Mouse (Mus musculus): ENCODE data around the gene Slc12a5. TPM values are rescaled to one million over a fixed set of nuclear protein-coding genes. Genes with fewer than 3 reads are reported as not detected.

The Slc12a5 gene
- polyA plus RNA-seq, 1 experiment from 2014 or later: 0.97 TPM

- no peak overlapping the region for H3K4me3 ChIP-seq
- peaks cover 89% of the 10 kb centered on the region for H3K36me3 ChIP-seq
- H3K27ac ChIP-seq: no peak overlapping the region
- H3K27me3 ChIP-seq: no peaks in the 10 kb centered on the region
- no peaks in the 10 kb centered on the region for H3K4me1 ChIP-seq
- WGBS: 82% methylated on average over 2 of the region's 2 CpGs
- H3K9ac ChIP-seq: no peak overlapping the region
- no peaks in the 10 kb centered on the region for H3K9me3 ChIP-seq
- no peak for ATAC-seq (ENCODE audit: insufficient number of reproducible peaks, low FRiP score, low TSS enrichment, low read depth)
- no peak overlapping the region for H3K4me2 ChIP-seq
These were observed 49.0 kb downstream of the Slc12a5 start for GRCm38 (mm10) chr2:165009581-165009980.

- H3K4me2 ChIP-seq: no peak overlapping the region
- no peaks in the 10 kb centered on the region for H3K4me1 ChIP-seq
- H3K27ac ChIP-seq: no peak overlapping the region
- 85% methylated on average over 10 of the region's 10 CpGs for WGBS
- H3K36me3 ChIP-seq: peaks cover 81% of the 10 kb centered on the region
- no peaks in the 10 kb centered on the region for H3K27me3 ChIP-seq
- H3K9me3 ChIP-seq: no peaks in the 10 kb centered on the region
- ATAC-seq (ENCODE audit: insufficient number of reproducible peaks, low FRiP score, low TSS enrichment, low read depth): no peak
- H3K9ac ChIP-seq: no peak overlapping the region
- H3K4me3 ChIP-seq: no peak overlapping the region
These were observed 49.7 kb downstream of the Slc12a5 start for GRCm38 (mm10) chr2:165010351-165010750.

GRCm38 (mm10) chr2:165014935-165015334, 54.3 kb downstream of the Slc12a5 start:
- peaks cover 50% of the 10 kb centered on the region for H3K36me3 ChIP-seq
- H3K4me2 ChIP-seq: no peak overlapping the region

DNA sequence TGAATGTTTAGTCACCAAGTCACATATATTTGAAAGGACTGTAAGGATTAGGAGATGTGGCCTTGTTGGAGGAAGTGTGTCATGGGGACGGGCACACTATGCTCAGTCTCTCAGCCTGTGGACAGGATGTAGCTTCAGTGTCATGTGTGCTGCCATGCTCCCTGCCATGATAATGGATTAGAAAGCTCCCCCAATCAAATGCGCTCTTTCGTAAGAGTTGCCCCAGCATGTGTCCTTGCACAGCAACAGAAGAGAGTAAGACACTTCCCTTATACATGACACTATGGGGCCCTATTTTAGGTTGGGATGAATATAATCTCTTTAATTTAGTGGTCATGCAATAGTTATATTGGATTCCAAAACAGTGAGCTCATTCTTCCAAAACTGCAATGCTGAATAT, 59.9 kb downstream of the Slc12a5 start:
- no peak for ATAC-seq (ENCODE audit: insufficient number of reproducible peaks, low FRiP score, low TSS enrichment, low read depth)
- no peaks in the 10 kb centered on the region for H3K27me3 ChIP-seq
- peaks cover 21% of the 10 kb centered on the region for H3K36me3 ChIP-seq
- no peaks in the 10 kb centered on the region for H3K4me1 ChIP-seq
- H3K9ac ChIP-seq: no peak overlapping the region
- 87% methylated on average over 3 of the region's 3 CpGs for WGBS
- H3K4me3 ChIP-seq: no peak overlapping the region
- H3K27ac ChIP-seq: no peak overlapping the region
- no peak overlapping the region for H3K4me2 ChIP-seq
- H3K9me3 ChIP-seq: no peaks in the 10 kb centered on the region

More at GRCm38 (mm10) chr2:165014935-165015334, 54.3 kb downstream of the Slc12a5 start:
- H3K4me3 ChIP-seq: no peak overlapping the region
- no peak overlapping the region for H3K27ac ChIP-seq
- no peak overlapping the region for H3K9ac ChIP-seq
- no peaks in the 10 kb centered on the region for H3K27me3 ChIP-seq
- ATAC-seq (ENCODE audit: insufficient number of reproducible peaks, low FRiP score, low TSS enrichment, low read depth): no peak
- no peaks in the 10 kb centered on the region for H3K4me1 ChIP-seq
- WGBS: 92% methylated on average over 5 of the region's 5 CpGs
- no peaks in the 10 kb centered on the region for H3K9me3 ChIP-seq

GRCm38 (mm10) chr2:165027163-165027562, 66.6 kb downstream of the Slc12a5 start:
- 60% methylated on average over 1 of the region's 1 CpGs for WGBS
- H3K4me2 ChIP-seq: no peak overlapping the region
- H3K4me1 ChIP-seq: no peaks in the 10 kb centered on the region
- no peak for ATAC-seq (ENCODE audit: insufficient number of reproducible peaks, low FRiP score, low TSS enrichment, low read depth)
- no peaks in the 10 kb centered on the region for H3K9me3 ChIP-seq
- no peak overlapping the region for H3K27ac ChIP-seq
- H3K27me3 ChIP-seq: no peaks in the 10 kb centered on the region
- no peak overlapping the region for H3K4me3 ChIP-seq
- H3K36me3 ChIP-seq: peaks cover 6% of the 10 kb centered on the region; the same call in 1 of the 2 replicates
- no peak overlapping the region for H3K9ac ChIP-seq

GRCm38 (mm10) chr2:165032533-165032932, 71.9 kb downstream of the Slc12a5 start:
- H3K4me1 ChIP-seq: peaks cover 20% of the 10 kb centered on the region
- H3K36me3 ChIP-seq: no peaks in the 10 kb centered on the region
- no peak overlapping the region for H3K27ac ChIP-seq
- 37% methylated on average over 3 of the region's 3 CpGs for WGBS
- ATAC-seq (ENCODE audit: insufficient number of reproducible peaks, low FRiP score, low TSS enrichment, low read depth): no peak
- no peak overlapping the region for H3K9ac ChIP-seq
- H3K9me3 ChIP-seq: no peaks in the 10 kb centered on the region
- H3K4me3 ChIP-seq: no peak overlapping the region
- no peaks in the 10 kb centered on the region for H3K27me3 ChIP-seq
- H3K4me2 ChIP-seq: peak overlapping the region; percentile 83; the same call in 1 of the 2 replicates

GRCm38 (mm10) chr2:165033306-165033705, 72.7 kb downstream of the Slc12a5 start:
- WGBS: 36% methylated on average over 6 of the region's 6 CpGs
- H3K27ac ChIP-seq: no peak overlapping the region
- H3K9me3 ChIP-seq: no peaks in the 10 kb centered on the region
- no peak for ATAC-seq (ENCODE audit: insufficient number of reproducible peaks, low FRiP score, low TSS enrichment, low read depth)
- peak overlapping the region; percentile 95 for H3K4me3 ChIP-seq
- H3K4me2 ChIP-seq: peak overlapping the region; percentile 83
- no peaks in the 10 kb centered on the region for H3K27me3 ChIP-seq
- 0 out of 2 replicates have a peak overlapping the region, but pooled peaks have one; percentile 98 for H3K9ac ChIP-seq
- H3K4me1 ChIP-seq: peaks cover 20% of the 10 kb centered on the region
- H3K36me3 ChIP-seq: no peaks in the 10 kb centered on the region

- ATAC-seq (ENCODE audit: insufficient number of reproducible peaks, low FRiP score, low TSS enrichment, low read depth): peak; percentile 94
- no peaks in the 10 kb centered on the region for H3K9me3 ChIP-seq
- H3K4me1 ChIP-seq: peaks cover 20% of the 10 kb centered on the region
- peak within 1 kb of the TSS; percentile 98 for H3K9ac ChIP-seq
- no peaks in the 10 kb centered on the region for H3K36me3 ChIP-seq
- peak within 1 kb of the TSS; percentile 95 for H3K4me3 ChIP-seq
- peak within 1 kb of the TSS; percentile 85 for H3K27ac ChIP-seq
- H3K27me3 ChIP-seq: no peaks in the 10 kb centered on the region
- peak within 1 kb of the TSS; percentile 83 for H3K4me2 ChIP-seq
- WGBS: under 1% methylated on average over 107 of the region's 111 CpGs
These were observed 73.8 kb downstream of the Slc12a5 start, which contains the start of gene Ncoa5 for GRCm38 (mm10) chr2:165034131-165035057. Gene Ncoa5, minus strand, starts transcription at chr2:165034867.

GRCm38 (mm10) chr2:165035058-165035431, 74.4 kb downstream of the Slc12a5 start:
- H3K9me3 ChIP-seq: no peaks in the 10 kb centered on the region
- ATAC-seq (ENCODE audit: insufficient number of reproducible peaks, low FRiP score, low TSS enrichment, low read depth): no peak
- H3K4me1 ChIP-seq: peaks cover 20% of the 10 kb centered on the region
- H3K27ac ChIP-seq: peak overlapping the region; percentile 64
- H3K9ac ChIP-seq: peak overlapping the region; percentile 18; the same call in 1 of the 2 replicates
- H3K4me2 ChIP-seq: peak overlapping the region; percentile 83
- WGBS: 31% methylated on average over 5 of the region's 5 CpGs
- H3K36me3 ChIP-seq: no peaks in the 10 kb centered on the region
- H3K27me3 ChIP-seq: no peaks in the 10 kb centered on the region
- peak overlapping the region; percentile 95 for H3K4me3 ChIP-seq

GRCm38 (mm10) chr2:165037415-165037814, 76.8 kb downstream of the Slc12a5 start:
- Histone ChIP-seq H3K9ac (no peak overlapping the region), H3K27me3 (no peaks in the 10 kb centered on the region), H3K27ac (no peak overlapping the region), H3K36me3 (no peaks in the 10 kb centered on the region), H3K4me3 (no peak overlapping the region), H3K9me3 (no peaks in the 10 kb centered on the region), H3K4me2 (no peak overlapping the region), H3K4me1 (peaks cover 19% of the 10 kb centered on the region)
- no peak for ATAC-seq (ENCODE audit: insufficient number of reproducible peaks, low FRiP score, low TSS enrichment, low read depth)
- 67% methylated on average over 4 of the region's 4 CpGs for WGBS

- ATAC-seq (ENCODE audit: insufficient number of reproducible peaks, low FRiP score, low TSS enrichment, low read depth): no peak
- WGBS: 67% methylated on average over 5 of the region's 5 CpGs
- H3K4me3 ChIP-seq: no peak overlapping the region
These were observed 81.5 kb downstream of the Slc12a5 start for GRCm38 (mm10) chr2:165042126-165042525.

GRCm38 (mm10) chr2:165043090-165043636, 82.6 kb downstream of the Slc12a5 start:
- 5% methylated on average over 17 of the region's 17 CpGs for WGBS
- Histone ChIP-seq H3K9me3 (no peaks in the 10 kb centered on the region), H3K27me3 (0 out of 2 replicates have a peak, but pooled peaks cover 9% of the 10 kb centered on the region), H3K9ac (no peak overlapping the region), H3K4me3 (no peak overlapping the region), H3K27ac (no peak overlapping the region), H3K4me1 (no peaks in the 10 kb centered on the region), H3K36me3 (no peaks in the 10 kb centered on the region), H3K4me2 (no peak overlapping the region)
- ATAC-seq (ENCODE audit: insufficient number of reproducible peaks, low FRiP score, low TSS enrichment, low read depth): no peak

More at GRCm38 (mm10) chr2:165042126-165042525, 81.5 kb downstream of the Slc12a5 start:
- Histone ChIP-seq H3K4me1 (no peaks in the 10 kb centered on the region), H3K9ac (no peak overlapping the region), H3K27ac (no peak overlapping the region), H3K27me3 (0 out of 2 replicates have a peak, but pooled peaks cover 9% of the 10 kb centered on the region), H3K36me3 (no peaks in the 10 kb centered on the region), H3K9me3 (no peaks in the 10 kb centered on the region), H3K4me2 (no peak overlapping the region)

Data from limb, embryonic 15.5 days (tissue).